Mouse (Mus musculus) forebrain, postnatal 0 days (tissue): ENCODE data around the gene Cdk5r1. TPM values are rescaled to one million over a fixed set of nuclear protein-coding genes. Genes with fewer than 3 reads are reported as not detected.

Experiments
- ATAC-seq: fragments of 200-750 bp; cut with Nextera tagmentation; 2 replicates; pipeline ENCODE4 v1.8.0; 2017; ENCODE audit warnings: mild to moderate bottlenecking, moderate library complexity
- DNase-seq: peaks from one replicate; pipeline ENCODE4 v3.0.0-alpha.2; 2015
- H3K27ac ChIP-seq: fragments of 300-500 bp; sonication (generic); 2 replicates; pipeline ENCODE4 v1.5.1; 2014; ENCODE audit warnings: low read depth, mild to moderate bottlenecking, antibody characterized with exemption, low read length, moderate library complexity, mixed read lengths
- H3K27me3 ChIP-seq: fragments of 300-500 bp; sonication (generic); 2 replicates; pipeline ENCODE4 v1.6.1; 2014; ENCODE audit warnings: mild to moderate bottlenecking, low read length, mixed read lengths; ENCODE audit not compliant: insufficient read depth
- H3K36me3 ChIP-seq: fragments of 300-500 bp; sonication (generic); 2 replicates; pipeline ENCODE4 v1.6.1; 2014; ENCODE audit warnings: mild to moderate bottlenecking, moderate library complexity; ENCODE audit not compliant: insufficient read depth
- H3K4me1 ChIP-seq: fragments of 300-500 bp; sonication (generic); 2 replicates; pipeline ENCODE4 v1.6.1; 2014; ENCODE audit warnings: antibody characterized with exemption; ENCODE audit not compliant: insufficient read depth
- H3K4me2 ChIP-seq: fragments of 300-500 bp; sonication (generic); 2 replicates; pipeline ENCODE4 v1.6.1; 2014; ENCODE audit warnings: low read depth, mild to moderate bottlenecking, moderate library complexity
- H3K4me3 ChIP-seq: fragments of 300-500 bp; sonication (generic); 2 replicates; pipeline ENCODE4 v1.5.1; 2014; ENCODE audit warnings: low read depth, low read length, mixed read lengths
- H3K9ac ChIP-seq: fragments of 300-500 bp; sonication (generic); 2 replicates; pipeline ENCODE4 v1.6.1; 2014; ENCODE audit warnings: mild to moderate bottlenecking
- H3K9me3 ChIP-seq: fragments of 300-500 bp; sonication (generic); 2 replicates; pipeline ENCODE4 v1.6.1; 2016; ENCODE audit warnings: low read length
- CTCF ChIP-seq: sonication (generic); IDR thresholded peaks from 2 replicates; pipeline ENCODE4 v1.5.1; 2016; ENCODE audit warnings: antibody characterized with exemption, control low read depth, low read depth
- WGBS: fragments of 180-500 bp; shearing (Covaris S2); extraction: QIAGEN DNeasy Blood & Tissue Kit; methylation state at CpG from one replicate; pipeline ENCODE4 v1.1.7; 2014; 5-methylcytosine and 5-hydroxymethylcytosine counted together
- polyA plus RNA-seq: library from polyadenylated mRNA; unstranded; fragments of >200 nt; fragmentation: Nextera tagmentation; extraction: Ambion mirVana; gene quantifications from 2 replicates; pipeline ENCODE4 v1.2.1, GENCODE M21; 2015
- total RNA-seq: library from RNA; depleted of rRNA; stranded (reverse); fragments of >200 nt; gene quantifications from 2 replicates; pipeline ENCODE4 v1.2.3, GENCODE M21; 2014

Cdk5r1 gene
- total and polyA plus RNA-seq, 2 experiments from 2014 or later: 117 to 416 TPM

DNA sequence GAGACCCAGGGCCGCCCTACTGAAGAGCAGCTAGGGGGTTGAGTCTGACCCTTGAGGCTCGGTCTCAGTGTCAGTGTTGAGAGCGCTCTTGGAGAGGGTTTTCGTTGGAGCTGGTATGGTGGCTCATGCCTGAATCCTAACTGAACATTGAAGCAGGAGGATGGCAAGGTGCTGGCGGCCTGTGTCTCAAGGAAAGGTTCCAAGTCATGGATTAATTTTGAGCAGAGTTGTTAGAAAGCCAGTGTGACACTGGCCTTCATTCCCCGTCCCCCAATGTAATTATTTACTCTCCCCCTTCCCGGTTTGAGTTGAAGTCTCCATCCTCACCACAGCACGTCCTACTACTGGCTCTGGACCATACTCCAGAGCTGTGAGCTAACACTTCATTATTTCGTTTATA is 1.3 kb upstream of the Cdk5r1 start:
- Histone ChIP-seq H3K4me1 (peaks cover 8% of the 10 kb centered on the region; the same call in 1 of the 2 replicates), H3K27ac (peak overlapping the region; percentile 99), H3K9ac (0 out of 2 replicates have a peak overlapping the region, but pooled peaks have one; percentile 62), H3K4me3 (no peak overlapping the region), H3K9me3 (no peaks in the 10 kb centered on the region), H3K27me3 (no peaks in the 10 kb centered on the region), H3K4me2 (no peak overlapping the region), H3K36me3 (peaks cover 13% of the 10 kb centered on the region)
- no peak for DNase-seq
- no peak for TF ChIP-seq CTCF
- no peak for ATAC-seq
- 85% methylated on average over 9 of the region's 9 CpGs for WGBS

DNA sequence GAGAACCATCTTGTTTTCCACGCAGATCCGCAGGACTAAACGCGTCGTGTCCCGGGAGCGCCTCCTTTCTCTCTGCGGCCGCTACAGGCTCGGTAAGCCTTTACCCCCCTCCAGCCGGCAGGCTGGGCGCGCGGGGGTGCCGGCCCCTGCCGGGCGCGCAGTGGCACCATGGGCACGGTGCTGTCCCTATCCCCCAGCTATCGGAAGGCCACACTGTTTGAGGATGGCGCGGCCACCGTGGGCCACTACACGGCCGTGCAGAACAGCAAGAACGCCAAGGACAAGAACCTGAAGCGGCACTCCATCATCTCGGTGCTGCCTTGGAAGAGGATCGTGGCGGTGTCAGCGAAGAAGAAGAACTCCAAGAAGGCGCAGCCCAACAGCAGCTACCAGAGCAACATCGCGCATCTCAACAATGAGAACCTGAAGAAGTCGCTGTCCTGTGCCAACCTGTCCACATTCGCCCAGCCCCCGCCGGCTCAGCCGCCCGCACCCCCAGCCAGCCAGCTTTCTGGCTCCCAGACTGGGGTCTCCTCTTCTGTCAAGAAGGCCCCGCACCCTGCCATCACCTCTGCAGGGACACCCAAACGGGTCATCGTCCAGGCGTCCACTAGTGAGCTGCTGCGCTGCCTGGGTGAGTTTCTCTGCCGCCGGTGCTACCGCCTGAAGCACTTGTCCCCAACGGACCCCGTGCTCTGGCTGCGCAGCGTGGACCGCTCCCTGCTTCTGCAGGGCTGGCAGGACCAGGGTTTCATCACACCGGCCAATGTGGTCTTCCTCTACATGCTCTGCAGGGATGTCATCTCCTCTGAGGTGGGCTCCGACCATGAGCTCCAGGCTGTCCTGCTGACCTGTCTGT is 747 bp downstream of the Cdk5r1 start:
- peak; percentile 10; the same call in 1 of the 2 replicates for ATAC-seq
- TF ChIP-seq CTCF: no peak
- Histone ChIP-seq H3K4me1 (peaks cover 20% of the 10 kb centered on the region), H3K9me3 (no peaks in the 10 kb centered on the region), H3K27me3 (no peaks in the 10 kb centered on the region), H3K4me3 (peak overlapping the region; percentile 97), H3K36me3 (peaks cover 7% of the 10 kb centered on the region), H3K4me2 (peak overlapping the region; percentile 88), H3K9ac (peak overlapping the region; percentile 99), H3K27ac (peak overlapping the region; percentile 99)
- 10% methylated on average over 53 of the region's 55 CpGs for WGBS
- DNase-seq: peak; percentile 68

DNA sequence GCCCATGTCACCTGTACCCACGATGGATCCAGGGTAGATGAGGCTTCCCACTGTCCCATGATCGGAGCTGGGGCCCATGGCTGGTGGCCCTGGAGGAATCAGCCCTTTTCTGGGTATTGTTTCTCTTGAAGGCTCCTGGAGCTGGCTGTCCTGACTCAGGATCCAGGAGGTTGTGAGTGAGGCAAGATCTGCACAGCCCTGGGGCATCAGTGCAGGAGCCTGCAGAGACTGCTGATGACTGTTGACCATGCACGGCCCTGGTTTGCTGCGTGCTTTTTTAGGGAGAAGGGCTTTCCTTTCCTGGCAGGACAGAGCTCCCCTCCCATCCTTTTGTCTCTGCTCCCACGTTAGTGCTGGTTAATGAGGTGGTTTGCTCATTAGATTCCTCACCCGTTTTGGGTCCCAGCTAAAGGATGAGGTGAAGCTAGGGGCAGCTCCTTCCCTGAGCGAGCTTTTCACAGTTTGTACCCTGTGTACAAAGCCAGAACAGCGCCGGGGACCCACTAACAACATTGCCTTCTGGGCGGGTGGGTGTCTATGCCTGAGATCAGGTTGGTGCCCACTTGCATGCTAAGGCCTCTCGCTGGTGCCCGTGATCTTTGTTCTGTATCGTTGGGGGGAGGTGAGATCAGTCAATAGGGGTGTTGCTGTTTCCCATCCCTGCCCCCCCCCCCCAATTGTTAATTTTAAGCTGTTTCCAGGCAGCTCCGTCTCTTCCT is 2.0 kb downstream of the Cdk5r1 start:
- ATAC-seq (no peak), DNase-seq (peak; percentile 54)
- H3K27ac ChIP-seq: peak overlapping the region; percentile 99
- H3K27me3 ChIP-seq: no peaks in the 10 kb centered on the region
- H3K36me3 ChIP-seq: peaks cover 6% of the 10 kb centered on the region
- peaks cover 33% of the 10 kb centered on the region for H3K4me1 ChIP-seq
- peak overlapping the region; percentile 88 for H3K4me2 ChIP-seq
- peak overlapping the region; percentile 99 for H3K9ac ChIP-seq
- WGBS: 12% methylated on average over 14 of the region's 14 CpGs
- no peaks in the 10 kb centered on the region for H3K9me3 ChIP-seq
- H3K4me3 ChIP-seq: peak overlapping the region; percentile 97
- TF ChIP-seq CTCF: no peak

DNA sequence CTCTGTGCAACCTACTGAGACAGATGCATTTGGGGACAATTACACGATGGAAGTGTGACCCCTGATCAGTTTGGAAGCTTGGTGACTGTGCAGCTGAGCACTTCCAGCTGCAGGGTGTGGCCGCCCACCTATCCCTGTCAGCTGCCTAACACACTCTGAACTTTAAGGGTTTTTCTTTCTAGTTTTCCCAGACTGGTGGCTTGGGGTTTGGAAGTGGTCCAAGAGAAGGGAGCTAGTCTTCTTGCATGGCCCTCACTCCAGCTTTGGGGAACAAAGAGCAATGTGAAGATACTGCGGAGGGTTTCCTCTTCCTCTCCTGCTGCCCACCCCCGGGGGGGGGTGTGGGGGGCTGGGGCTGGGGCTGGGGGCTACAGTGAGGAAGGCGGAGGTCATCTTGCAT is 2.6 kb downstream of the Cdk5r1 start:
- 31% methylated on average over 5 of the region's 5 CpGs for WGBS
- no peaks in the 10 kb centered on the region for H3K27me3 ChIP-seq
- H3K4me2 ChIP-seq: peak overlapping the region; percentile 88
- H3K27ac ChIP-seq: peak overlapping the region; percentile 99
- H3K9me3 ChIP-seq: no peaks in the 10 kb centered on the region
- H3K9ac ChIP-seq: peak overlapping the region; percentile 99
- H3K4me3 ChIP-seq: peak overlapping the region; percentile 97
- peaks cover 38% of the 10 kb centered on the region for H3K4me1 ChIP-seq
- ATAC-seq: no peak
- peaks cover 6% of the 10 kb centered on the region for H3K36me3 ChIP-seq
- DNase-seq: peak; percentile 48
- TF ChIP-seq CTCF: no peak

DNA sequence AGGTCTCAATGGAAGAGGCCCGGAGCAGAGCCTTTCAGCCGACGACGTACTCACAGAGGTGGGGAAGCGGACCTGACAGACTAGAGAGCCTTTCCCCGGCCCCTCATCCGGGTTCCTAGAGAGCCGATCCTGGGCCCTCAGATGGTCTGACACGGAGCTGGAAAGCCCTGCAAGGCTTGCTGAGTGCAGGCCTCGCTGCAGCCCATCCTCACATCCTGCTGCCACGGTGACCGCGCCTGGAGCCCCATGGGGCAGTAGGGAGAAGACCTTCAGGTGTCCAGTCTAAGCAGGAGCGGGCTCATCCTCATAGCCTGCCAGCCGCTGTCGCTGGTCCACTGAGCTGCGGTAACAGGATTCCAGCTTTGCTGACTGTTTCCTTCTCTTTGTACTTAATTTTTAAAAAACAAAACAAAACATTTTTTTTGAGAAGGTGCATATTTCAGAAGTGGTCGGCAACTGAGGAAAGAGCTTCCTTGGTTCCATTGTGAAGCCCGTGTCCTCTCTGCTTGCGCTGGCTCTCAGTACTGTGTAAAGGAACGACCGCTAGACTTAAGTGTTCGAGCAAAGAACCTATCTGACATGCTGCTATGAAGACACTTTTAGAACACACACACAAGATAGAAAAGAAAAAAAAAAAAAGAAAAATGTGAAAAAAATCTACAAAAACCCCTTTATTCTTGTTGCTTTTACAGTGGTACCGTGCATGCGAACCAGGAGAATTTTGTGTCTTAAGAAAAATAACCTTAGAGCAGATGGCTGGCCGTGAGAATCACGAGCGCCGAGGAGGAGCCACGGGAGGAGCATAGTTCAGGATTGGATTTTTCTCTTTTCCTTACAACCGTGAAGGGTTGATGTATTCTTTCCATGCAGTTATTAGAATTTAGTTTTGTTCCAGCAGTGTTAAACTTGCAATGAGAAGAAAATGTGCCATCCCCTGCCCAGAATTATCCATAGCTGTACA is 3.4 kb downstream of the Cdk5r1 start:
- H3K4me1 ChIP-seq: peaks cover 39% of the 10 kb centered on the region
- 45% methylated on average over 31 of the region's 31 CpGs for WGBS

DNA sequence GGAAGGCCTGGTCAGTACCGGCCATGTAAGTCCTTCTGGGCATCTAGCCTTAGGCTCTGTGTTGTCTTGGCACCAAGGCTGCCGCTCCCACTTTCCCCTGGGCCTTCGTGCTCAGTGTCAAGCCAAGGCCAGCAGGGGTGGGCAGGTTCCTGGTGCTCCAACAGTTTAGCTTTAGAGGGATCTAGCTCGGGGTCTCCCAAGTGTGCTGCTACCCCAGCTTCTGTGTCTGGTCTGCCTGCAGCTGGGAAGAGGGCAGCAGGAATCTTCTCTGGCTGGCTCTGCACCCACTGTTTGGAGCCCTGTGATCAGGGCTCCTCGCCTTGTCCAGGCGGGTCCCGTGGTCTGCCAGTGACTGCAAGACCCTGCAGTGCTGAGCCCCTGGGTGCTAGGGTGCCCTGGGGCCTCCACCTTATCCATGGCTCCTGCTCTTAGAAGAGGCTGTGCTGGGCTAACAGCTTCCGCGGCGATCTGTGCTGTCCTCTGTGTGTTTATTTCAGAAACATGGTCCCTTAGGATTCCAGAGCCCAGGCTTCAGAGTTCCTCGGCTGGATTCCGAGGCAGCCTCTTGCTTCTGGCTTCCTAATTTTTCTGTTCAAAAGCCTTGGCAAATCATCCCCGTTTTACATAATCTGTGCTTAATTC is 4.7 kb downstream of the Cdk5r1 start:
- Histone ChIP-seq H3K9me3 (no peaks in the 10 kb centered on the region), H3K4me3 (peak overlapping the region; percentile 97), H3K9ac (peak overlapping the region; percentile 99), H3K27me3 (no peaks in the 10 kb centered on the region), H3K27ac (peak overlapping the region; percentile 46), H3K36me3 (peaks cover 6% of the 10 kb centered on the region), H3K4me2 (peak overlapping the region; percentile 88), H3K4me1 (peaks cover 34% of the 10 kb centered on the region)
- no peak for TF ChIP-seq CTCF
- WGBS: 59% methylated on average over 13 of the region's 13 CpGs
- DNase-seq (no peak), ATAC-seq (no peak)

More for the DNA sequence above, 3.4 kb downstream of the Cdk5r1 start:
- Histone ChIP-seq H3K4me2 (peak overlapping the region; percentile 88), H3K9me3 (no peaks in the 10 kb centered on the region), H3K4me3 (peak overlapping the region; percentile 97), H3K36me3 (peaks cover 6% of the 10 kb centered on the region), H3K27me3 (no peaks in the 10 kb centered on the region), H3K27ac (peak overlapping the region; percentile 99), H3K9ac (peak overlapping the region; percentile 99)
- no peak for ATAC-seq
- no peak for TF ChIP-seq CTCF
- DNase-seq: no peak
